Mouse (Mus musculus): ENCODE data around the gene Akt1.

Gene Akt1

GRCm38 (mm10) chr12:112688458-112688857 lies 13.8 kb upstream of the Akt1 start:
- no peak for DNase-seq (ENCODE audit: low spot score in 2 of 2)

GRCm38 (mm10) chr12:112683351-112683750 lies 8.7 kb upstream of the Akt1 start:
- DNase-seq (ENCODE audit: low spot score in 2 of 2) = no peak

- no peak for DNase-seq (ENCODE audit: low spot score in 2 of 2)
Measured at GRCm38 (mm10) chr12:112679027-112679996, 4.6 kb upstream of the Akt1 start.

- no peak for DNase-seq (ENCODE audit: low spot score in 2 of 2)
Measured at GRCm38 (mm10) chr12:112678555-112679026, 3.9 kb upstream of the Akt1 start, which contains the start of gene Zbtb42. Gene Zbtb42 (plus strand): TSS chr12:112678828.

GRCm38 (mm10) chr12:112677943-112678554 lies 3.4 kb upstream of the Akt1 start:
- DNase-seq (ENCODE audit: low spot score in 2 of 2) = no peak

- DNase-seq (ENCODE audit: low spot score in 2 of 2) = no peak
Measured at GRCm38 (mm10) chr12:112677076-112677475, 2.4 kb upstream of the Akt1 start.

- peak; percentile 68 to 80 for DNase-seq (ENCODE audit: low spot score in 2 of 2)
Measured at GRCm38 (mm10) chr12:112675245-112676035, 756 bp upstream of the Akt1 start.

- DNase-seq (ENCODE audit: low spot score in 2 of 2) = no peak
Measured at GRCm38 (mm10) chr12:112673576-112674091, 1.1 kb downstream of the Akt1 start.

- DNase-seq (ENCODE audit: low spot score in 2 of 2) = no peak
Measured at GRCm38 (mm10) chr12:112672744-112673575, 1.7 kb downstream of the Akt1 start.

GRCm38 (mm10) chr12:112671891-112672290 lies 2.8 kb downstream of the Akt1 start:
- DNase-seq (ENCODE audit: low spot score in 2 of 2) = no peak

- DNase-seq (ENCODE audit: low spot score in 2 of 2) = no peak
Measured at GRCm38 (mm10) chr12:112670718-112671393, 3.8 kb downstream of the Akt1 start.

GRCm38 (mm10) chr12:112667619-112668297 lies 6.9 kb downstream of the Akt1 start:
- DNase-seq (ENCODE audit: low spot score in 2 of 2) = no peak

- DNase-seq (ENCODE audit: low spot score in 2 of 2) = no peak
Measured at GRCm38 (mm10) chr12:112665881-112666544, 8.7 kb downstream of the Akt1 start.

- peak; percentile 74 to 77 for DNase-seq (ENCODE audit: low spot score in 2 of 2)
Measured at GRCm38 (mm10) chr12:112665445-112665844, 9.2 kb downstream of the Akt1 start.

- DNase-seq (ENCODE audit: low spot score in 2 of 2) = no peak
Measured at GRCm38 (mm10) chr12:112664656-112665055, 10.0 kb downstream of the Akt1 start.

- DNase-seq (ENCODE audit: low spot score in 2 of 2) = no peak
Measured at GRCm38 (mm10) chr12:112664124-112664523, 10.6 kb downstream of the Akt1 start.

- DNase-seq (ENCODE audit: low spot score in 2 of 2) = no peak
Measured at GRCm38 (mm10) chr12:112663716-112664115, 11.0 kb downstream of the Akt1 start.

GRCm38 (mm10) chr12:112663303-112663702 lies 11.4 kb downstream of the Akt1 start:
- no peak for DNase-seq (ENCODE audit: low spot score in 2 of 2)

GRCm38 (mm10) chr12:112661851-112662250 lies 12.8 kb downstream of the Akt1 start:
- DNase-seq (ENCODE audit: low spot score in 2 of 2) = no peak
